Mouse (Mus musculus) brown adipose tissue, adult 24 weeks (tissue): ENCODE measurements around the gene Ptprq. TPM values are rescaled to one million over a fixed set of nuclear protein-coding genes. Genes with fewer than 3 reads are reported as not detected.

Source experiments
- H3K27ac ChIP-seq: fragments of 200-500 bp; replicated peaks from 2 replicates; pipeline ENCODE4 v1.5.1; 2012; ENCODE audit warnings: low read depth, mild to moderate bottlenecking, low read length
- H3K4me1 ChIP-seq: fragments of 200-500 bp; 2 replicates; pipeline ENCODE4 v1.6.1; 2012; ENCODE audit warnings: low read length, mixed read lengths; ENCODE audit not compliant: control insufficient read depth, insufficient read depth, insufficient read length
- H3K4me3 ChIP-seq: fragments of 200-500 bp; 2 replicates; pipeline ENCODE4 v1.5.1; 2012; ENCODE audit warnings: low read depth, mild to moderate bottlenecking, low read length, moderate library complexity; ENCODE audit not compliant: insufficient read depth
- polyA plus RNA-seq: library from polyadenylated mRNA; stranded (reverse); fragments of >200 nt; gene quantifications from 2 replicates; pipeline ENCODE4 v1.2.4, GENCODE M21; 2012; ENCODE audit not compliant: missing spikeins, insufficient read depth, insufficient read length

Gene Ptprq
- polyA plus RNA-seq, 1 experiment = not detected

DNA sequence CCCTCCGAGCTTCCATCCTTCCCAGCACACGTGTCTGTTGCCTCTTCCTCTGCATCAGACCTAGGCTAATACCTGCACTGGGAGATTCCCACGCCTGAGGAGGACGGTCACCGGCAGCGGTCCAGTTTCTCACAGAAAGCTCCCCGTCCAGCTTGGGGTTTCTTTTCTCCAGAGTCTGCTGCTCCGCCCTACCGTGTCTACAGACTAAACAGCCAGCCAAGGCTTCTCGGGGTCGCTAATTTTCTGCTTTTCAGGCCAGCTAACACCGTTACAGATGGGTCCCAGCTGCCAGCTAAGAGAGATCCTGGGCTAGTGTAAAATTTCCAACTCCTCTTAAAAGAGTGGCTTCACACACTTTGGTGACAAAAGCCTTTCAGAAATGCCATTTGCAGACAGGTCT is 233.1 kb downstream of the Ptprq start:
- Histone ChIP-seq H3K27ac (no peak overlapping the region), H3K4me1 (no peaks in the 10 kb centered on the region), H3K4me3 (no peak overlapping the region)

GRCm38 (mm10) chr10:107485870-107486269 is 234.0 kb downstream of the Ptprq start, which contains the start of gene Myf5:
Gene Myf5 (minus strand): TSS chr10:107486134.
- Histone ChIP-seq H3K4me1 (no peaks in the 10 kb centered on the region), H3K27ac (no peak within 1 kb of the TSS), H3K4me3 (no peak within 1 kb of the TSS)

- H3K27ac ChIP-seq = no peak overlapping the region
- no peaks in the 10 kb centered on the region for H3K4me1 ChIP-seq
- no peak overlapping the region for H3K4me3 ChIP-seq
Measured at GRCm38 (mm10) chr10:107484050-107484449, 235.8 kb downstream of the Ptprq start.

- no peak overlapping the region for H3K27ac ChIP-seq
- H3K4me1 ChIP-seq = no peaks in the 10 kb centered on the region
- H3K4me3 ChIP-seq = no peak overlapping the region
Measured at GRCm38 (mm10) chr10:107473497-107473896, 246.4 kb downstream of the Ptprq start.

DNA sequence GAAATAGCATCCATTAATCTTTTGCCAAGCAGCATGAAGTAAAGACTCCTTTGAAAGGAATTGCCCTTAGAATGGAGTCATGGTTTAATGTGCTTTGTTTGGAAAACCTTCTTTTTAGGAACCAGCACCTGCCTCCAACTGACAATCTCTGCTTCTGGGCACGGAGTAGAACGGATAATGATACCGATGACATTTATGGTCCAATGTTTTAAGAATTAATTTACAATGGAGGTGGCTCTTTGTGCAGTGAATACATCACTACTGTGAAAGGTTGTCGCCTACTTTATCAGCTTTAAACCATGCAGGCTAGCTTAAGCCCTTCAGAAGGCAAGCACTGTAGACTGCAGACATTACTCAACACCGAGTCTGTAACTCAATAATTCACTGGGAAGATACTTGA is 248.1 kb downstream of the Ptprq start:
- Histone ChIP-seq H3K4me1 (no peaks in the 10 kb centered on the region), H3K4me3 (no peak overlapping the region), H3K27ac (no peak overlapping the region)

- Histone ChIP-seq H3K4me3 (no peak overlapping the region), H3K4me1 (no peaks in the 10 kb centered on the region)
Measured at GRCm38 (mm10) chr10:107467819-107468218, 252.0 kb downstream of the Ptprq start.

More at GRCm38 (mm10) chr10:107467819-107468218, 252.0 kb downstream of the Ptprq start:
- no peak overlapping the region for H3K27ac ChIP-seq

Other genes with a start within 250 kb of the Ptprq start
- gene Myf5, start 233.9 kb downstream of the Ptprq start, polyA plus RNA-seq = not detected in 2 replicates
- 1.1 and 2.7 TPM in 2 replicates for gene Myf6, start 225.3 kb downstream of the Ptprq start, polyA plus RNA-seq
- gene Otogl, start 192.1 kb upstream of the Ptprq start, polyA plus RNA-seq = not detected in 2 replicates